Mouse (Mus musculus): ENCODE data around the gene Plekha5.

Plekha5 gene

DNA sequence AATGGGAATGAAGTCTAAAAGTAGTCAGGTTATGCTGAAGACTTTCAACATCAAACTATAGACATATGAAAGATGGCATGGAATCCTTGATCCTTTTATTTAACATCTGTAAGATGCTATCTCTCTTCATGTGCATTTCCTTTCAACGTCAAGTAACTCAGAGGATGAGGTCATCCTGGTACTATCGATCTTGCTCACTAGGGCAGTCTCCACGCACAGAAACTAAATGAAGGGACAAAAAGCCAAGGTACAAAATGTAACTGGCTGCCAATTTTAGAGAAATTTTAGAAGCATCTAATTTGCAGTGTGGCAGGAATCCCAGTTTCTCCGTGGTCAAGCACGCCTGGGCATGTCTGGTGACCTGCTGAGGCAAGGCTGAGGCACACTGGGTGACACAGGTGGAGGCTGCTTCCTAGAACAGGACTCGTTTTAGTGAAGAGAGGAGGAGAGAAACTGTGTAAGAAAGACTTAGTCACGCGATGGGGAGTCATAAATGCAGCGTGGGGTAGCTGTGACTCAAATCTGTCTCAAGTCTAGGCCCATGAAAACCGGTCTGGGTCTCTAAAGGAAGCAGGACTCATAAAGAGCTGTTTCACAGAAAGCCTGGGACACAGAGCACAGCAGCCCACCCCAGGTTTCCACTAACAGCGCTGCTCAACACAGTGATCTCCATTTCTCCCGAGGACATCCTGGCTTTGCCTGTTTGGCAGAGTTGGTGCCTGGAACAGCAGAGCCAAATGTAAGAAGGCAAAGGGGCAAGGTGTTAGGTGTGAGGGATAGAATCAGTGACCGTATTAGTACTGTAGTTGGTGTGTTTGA lies 196.9 kb downstream of the Plekha5 start:
- no peak for DNase-seq

DNA sequence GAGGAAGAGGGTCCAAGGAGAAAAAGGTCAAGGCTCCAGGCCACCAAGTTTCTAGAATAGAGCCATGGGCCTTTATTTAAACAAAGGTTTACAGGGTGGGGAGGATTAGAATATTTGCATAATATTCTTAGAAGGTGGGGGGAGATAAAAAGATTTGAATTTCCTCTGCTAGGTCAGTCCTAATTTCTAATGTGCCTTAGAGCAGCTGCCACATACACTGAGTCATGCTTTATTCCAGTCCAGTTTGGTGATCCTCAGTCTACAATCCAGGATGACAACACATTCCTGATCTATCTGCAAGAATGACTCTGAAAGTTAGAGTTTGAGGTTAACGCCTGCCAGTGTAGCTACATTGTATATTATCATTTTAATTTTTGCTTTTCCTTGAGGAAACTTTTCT lies 197.8 kb downstream of the Plekha5 start:
- DNase-seq, result no peak

DNA sequence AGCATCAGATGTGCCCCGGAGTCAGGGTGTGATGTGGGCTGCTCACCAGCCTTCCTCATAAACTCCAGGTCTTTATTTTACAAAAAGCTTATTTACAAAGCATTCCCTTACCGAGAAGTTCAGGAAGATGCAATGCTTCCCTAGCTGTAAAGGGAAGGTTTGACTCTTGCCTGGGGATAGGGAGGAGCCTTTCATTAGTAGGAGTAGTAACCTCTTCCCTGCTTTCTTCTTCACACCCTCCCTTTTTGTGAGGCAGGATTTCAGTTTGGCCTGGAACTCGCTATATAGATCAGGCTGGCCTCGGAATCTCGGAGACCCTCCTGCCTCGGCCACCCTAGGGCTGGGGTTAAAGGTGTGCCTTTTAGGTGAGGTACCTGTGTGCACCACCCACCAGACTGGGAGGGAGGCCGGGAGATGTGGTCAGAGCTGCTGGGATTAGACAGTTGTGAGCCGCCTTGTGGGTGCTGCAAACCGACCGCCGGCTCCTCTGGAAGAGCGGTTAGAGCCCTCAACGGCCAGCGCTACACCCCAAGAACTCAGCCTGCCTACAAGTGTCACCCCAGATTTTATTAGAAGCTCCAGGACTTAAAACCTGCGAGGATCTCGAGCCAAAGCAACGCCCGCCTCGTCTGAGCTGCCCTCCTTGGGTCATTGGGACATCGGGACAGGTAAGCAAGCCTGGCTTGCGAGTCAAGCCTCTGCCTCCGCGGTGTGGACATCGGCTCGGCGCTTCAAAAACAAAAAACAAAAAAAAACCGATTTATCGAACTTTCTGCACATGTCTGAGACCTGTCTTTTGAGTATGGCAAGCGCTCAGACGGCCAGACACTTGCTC lies 198.8 kb downstream of the Plekha5 start, which contains the start of gene Aebp2:
TSS of gene Aebp2 (plus strand) at position 273 of the 835 bp plus-strand sequence.
- no peak for DNase-seq

DNA sequence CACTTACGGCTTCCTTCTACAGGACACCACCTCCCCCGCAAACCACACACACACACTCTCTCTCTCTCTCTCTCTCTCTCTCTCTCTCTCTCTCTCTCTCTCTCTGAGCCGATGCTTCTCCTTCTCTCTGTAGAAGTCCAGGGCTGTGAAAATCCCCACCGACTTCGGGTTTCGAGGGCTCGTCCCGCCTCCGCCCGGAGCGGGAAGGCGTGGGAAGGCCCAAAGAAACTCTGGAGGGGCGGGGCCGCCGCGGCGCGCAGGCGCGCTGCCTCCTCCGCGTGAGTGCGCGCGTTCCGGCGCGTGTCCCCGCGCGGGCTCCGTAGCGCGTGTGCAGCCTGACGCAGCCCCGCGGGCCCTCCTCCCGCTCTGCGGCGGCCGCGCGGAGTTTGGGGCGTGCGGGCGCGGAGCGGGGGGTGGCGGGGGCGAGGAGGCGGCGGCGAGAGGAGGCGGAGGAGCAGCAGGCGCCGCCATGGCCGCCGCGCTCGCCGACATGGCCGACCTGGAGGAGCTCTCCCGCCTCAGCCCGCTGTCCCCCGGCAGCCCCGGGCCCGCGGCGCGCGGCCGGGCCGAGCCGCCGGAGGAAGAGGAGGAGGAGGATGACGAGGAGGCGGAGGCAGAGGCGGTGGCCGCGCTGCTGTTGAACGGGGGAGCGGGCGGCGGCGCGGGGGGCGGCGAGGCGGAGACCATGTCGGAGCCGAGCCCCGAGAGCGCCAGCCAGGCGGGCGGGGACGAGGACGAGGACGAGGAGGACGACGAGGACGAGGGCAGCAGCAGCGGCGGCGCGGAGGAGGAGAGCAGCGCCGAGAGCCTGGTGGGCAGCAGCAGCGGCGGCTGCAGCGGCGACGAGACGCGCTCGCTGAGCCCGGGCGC lies 199.6 kb downstream of the Plekha5 start:
- peak; percentile 96 to 98 for DNase-seq

DNA sequence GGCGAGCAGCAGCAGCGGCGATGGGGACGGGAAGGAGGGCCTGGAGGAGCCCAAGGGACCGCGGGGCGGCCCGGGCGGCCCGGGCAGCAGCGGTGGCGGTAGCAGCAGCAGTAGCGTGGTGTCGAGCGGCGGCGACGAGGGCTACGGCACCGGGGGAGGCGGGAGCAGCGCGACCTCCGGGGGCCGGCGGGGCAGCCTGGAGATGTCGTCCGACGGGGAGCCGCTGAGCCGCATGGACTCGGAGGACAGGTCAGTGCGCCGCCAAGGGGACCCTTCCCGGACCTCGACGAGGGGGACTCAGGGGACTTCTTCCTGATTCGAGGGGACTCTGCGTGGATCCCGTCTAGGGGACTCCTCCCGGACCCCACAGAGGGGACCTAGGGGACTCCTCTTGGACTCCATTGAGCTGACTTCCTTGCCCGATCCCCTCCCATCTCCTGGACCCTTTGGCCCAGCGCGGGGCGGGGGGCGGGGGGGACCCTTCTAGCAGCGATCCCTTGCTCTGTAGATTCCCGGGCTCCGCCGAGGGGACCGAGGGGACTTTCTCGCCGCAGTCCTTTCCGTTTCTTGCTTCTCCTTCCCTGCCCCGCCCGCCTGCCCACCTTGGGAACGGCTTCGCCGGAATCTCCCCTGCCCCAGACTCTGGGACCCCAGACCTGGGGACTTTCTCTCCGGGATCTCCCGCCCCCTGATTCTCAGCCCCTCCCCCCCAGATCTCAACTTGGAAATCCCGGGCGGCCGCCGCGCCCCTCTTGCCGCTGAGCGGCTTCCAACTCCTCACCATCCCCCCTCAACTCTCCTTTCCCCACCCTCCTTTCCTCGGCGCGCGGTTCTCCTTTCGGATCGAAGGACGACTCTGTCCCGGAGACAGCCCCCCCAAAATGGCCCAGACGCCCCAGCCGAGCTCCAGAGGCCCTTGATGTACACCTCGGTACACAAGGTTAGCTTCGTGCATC lies 200.5 kb downstream of the Plekha5 start:
- peak; percentile 59 to 60 for DNase-seq

DNA sequence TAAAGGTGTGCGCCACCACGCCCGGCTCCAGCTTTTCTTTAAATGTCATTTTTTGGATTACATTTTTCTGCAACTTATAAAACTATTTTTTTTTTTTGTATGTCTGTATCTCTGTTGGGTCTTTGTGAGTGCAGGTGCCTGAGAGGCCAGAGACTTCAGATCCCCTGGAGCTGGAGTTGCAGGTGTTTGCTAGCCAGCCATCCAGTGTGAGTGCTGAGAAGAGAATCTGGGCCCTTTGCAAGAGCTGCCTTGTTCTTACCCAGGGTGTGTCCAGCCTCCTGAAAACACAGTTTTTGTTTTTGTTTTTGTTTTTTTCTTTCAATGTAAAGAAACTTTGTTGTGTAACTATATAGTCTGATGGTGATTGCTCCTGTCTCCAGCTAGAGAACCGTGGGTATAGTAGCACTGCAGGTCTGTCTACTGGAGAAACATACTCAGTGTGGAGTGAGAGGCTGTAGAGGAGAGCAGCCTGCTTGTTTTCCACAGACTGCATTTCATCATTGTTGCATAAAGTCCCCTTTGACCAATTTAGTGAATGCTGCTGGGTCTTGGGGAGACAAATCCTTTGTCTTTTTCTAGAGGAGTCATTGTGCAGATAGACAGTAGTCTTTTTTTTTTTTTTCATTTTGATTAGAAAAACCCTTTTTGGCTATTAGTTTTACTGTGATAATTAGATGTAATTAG lies 205.5 kb downstream of the Plekha5 start:
- DNase-seq, result no peak

DNA sequence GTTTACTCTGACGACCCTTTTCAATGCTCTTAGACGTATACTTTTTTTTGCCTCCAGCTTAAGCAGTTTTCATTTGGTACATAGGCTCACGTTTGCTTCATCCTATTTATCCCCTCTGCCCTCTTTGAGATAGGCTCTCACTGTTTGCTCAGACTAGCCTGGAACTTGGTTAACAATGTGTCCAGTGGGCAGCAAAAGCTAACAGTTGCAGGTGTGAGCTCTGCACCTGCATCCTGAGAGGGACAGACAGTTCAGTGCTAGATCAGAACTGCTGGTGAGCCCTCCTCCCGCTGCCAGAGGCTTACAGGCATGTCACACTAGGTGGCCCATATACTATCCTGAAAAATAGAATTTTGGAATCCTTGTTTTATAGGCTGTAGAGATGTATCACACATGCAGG lies 206.5 kb downstream of the Plekha5 start:
- DNase-seq, result no peak

DNA sequence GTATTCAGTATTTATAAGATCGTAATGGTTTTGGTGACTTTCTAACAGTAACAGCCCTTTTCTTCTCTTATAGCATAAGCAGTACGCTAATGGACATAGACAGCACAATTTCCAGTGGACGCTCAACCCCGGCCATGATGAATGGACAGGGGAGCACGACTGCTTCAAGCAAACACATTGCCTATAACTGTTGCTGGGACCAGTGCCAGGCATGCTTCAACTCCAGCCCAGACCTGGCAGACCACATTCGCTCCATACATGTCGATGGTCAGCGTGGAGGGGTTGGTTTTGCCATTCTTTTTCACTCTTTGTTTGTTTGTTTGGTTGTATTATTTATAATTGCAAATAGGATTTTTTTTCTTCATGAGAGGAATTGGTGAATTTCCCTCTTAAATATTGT lies 209.8 kb downstream of the Plekha5 start:
- DNase-seq, result no peak

DNA sequence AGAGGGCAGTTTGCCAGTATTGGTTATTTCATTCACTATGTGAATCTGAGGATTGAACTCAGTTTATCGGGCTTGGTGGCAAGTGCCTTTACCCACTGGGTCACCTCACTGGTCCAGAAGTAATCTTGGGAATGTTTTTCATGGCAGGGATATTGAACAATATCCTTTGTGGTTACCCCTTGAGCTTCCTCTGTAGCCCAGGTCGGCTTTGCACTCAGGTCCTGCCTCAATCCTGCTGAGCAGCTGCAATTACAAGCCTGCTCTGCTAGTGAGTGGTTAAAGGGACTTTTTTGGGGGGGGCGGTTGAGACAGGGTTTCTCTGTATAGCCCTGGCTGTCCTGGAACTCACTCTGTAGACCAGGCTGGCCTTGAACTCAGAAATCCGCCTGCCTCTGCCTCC lies 212.4 kb downstream of the Plekha5 start:
- DNase-seq, result no peak

DNA sequence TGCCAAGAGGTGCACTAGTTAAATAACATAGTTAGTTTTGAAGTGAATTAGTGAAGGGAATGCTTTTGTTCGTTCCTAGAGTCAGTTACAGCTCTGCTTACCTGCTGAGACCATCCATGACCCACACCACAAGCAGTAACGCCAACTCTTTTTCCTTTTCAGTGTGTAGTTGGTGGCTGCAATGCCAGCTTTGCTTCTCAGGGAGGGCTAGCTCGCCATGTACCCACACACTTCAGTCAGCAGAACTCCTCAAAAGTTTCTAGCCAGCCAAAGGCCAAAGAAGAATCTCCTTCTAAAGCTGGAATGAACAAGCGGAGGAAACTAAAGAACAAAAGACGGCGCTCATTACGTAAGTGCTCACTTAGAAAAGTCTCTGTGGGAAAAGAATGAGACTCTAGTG lies 218.2 kb downstream of the Plekha5 start:
- DNase-seq, result no peak

DNA sequence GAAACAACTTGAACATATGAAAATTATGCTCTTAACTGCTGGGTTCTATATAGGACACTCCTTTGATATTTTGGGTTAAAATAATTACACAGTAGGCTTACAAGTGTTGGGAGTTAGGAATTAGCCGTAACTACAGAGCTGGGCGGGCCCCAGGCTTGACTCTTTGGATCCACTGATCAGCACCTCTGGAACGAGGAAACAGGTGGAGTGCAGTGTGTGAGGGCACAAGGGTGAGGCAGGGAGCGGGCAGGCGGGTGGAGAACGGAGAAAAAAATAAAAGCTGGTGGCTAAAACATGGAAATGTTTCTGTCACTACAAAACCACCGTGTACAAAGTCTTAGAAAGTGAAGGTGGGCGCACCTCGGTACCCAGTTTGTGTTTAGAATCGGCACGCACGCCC lies 218.8 kb downstream of the Plekha5 start:
- peak in 1 of 2 experiments; percentile 30 for DNase-seq

DNA sequence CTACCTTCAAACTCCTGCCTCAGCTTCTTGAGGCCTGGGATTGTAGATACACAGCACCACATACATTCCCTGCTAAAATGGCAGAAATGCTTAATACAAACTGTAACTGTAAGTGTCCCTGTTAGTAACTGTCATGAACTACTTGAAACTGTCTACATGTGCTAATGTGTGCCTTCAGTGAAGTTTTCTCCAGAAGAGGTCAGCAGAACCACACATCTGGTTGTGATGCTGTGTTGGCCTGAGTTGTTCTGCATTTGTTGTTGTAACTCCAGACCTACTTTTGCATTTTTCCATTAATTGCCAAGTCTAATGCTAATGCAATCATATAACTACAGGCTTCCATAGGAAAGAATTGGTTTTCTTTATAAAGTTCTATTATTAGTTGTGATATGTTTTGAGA lies 222.1 kb downstream of the Plekha5 start:
- no peak for DNase-seq

Measured in lung, postnatal 4 days (tissue).